Comparison of ENCODE assay signal across 8 mouse cellular contexts in the genomic region with DNA sequence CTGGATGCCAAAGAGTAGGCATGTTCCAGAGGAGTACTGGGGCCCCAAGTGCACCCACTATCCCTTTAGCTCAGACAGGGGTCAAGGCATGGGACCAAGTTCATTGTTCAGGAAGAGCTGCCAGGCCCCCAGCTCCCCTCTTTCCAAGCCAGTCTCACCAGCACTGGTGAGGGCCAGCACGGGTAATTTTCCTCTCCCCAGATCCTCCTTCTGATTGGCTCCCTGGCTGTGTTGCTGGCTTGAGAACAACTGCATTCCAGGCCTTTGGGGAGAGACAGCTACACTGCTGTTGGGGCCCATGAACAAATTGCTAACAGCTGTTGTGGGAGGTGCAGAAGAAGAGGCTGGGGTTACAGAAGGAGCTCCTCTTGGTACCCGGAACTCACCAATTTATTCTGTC. TPM values are rescaled to one million over a fixed set of nuclear protein-coding genes. Genes with fewer than 3 reads are reported as not detected.
DNase-seq lines count a peak whose midpoint lies in the region; ATAC-seq and TF ChIP-seq lines count a peak whose summit lies in the region.

No protein-coding gene starts in this region.

- H3K4me2 ChIP-seq in heart, embryonic 12.5 days = no peak overlapping the region

- no peaks in the 10 kb centered on the region for H3K9me3 ChIP-seq in heart, embryonic 12.5 days (replicated peaks)

- no peaks in the 10 kb centered on the region for H3K36me3 ChIP-seq in heart, embryonic 12.5 days
- no peaks in the 10 kb centered on the region for H3K36me3 ChIP-seq in small intestine, adult 2 months (ENCODE audit: control insufficient read depth, insufficient read depth, low read length)

- no peak for TF ChIP-seq POLR2A in cortical plate, adult 2 months (IDR thresholded peaks at IDR 0.05; ENCODE audit: extremely low read depth, insufficient read depth, low read length)
- TF ChIP-seq POLR2A in small intestine, adult 2 months (IDR thresholded peaks at IDR 0.05; ENCODE audit: low read depth, low read length) = no peak

- peak overlapping the region; percentile 55; the same call in 1 of the 2 replicates for H3K27ac ChIP-seq in cortical plate, adult 2 months (ENCODE audit: insufficient read depth, low read length)
- H3K27ac ChIP-seq in heart, embryonic 12.5 days (ENCODE audit: poor library complexity, severe bottlenecking) = peak overlapping the region; percentile 68
- H3K27ac ChIP-seq in small intestine, adult 2 months (ENCODE audit: insufficient read depth, low read depth, low read length) = peak overlapping the region; percentile 75

- H3K4me3 ChIP-seq in cortical plate, adult 2 months (ENCODE audit: insufficient read depth, low read length) = no peak overlapping the region
- no peak overlapping the region for H3K4me3 ChIP-seq in heart, embryonic 12.5 days
- no peak overlapping the region for H3K4me3 ChIP-seq in small intestine, adult 2 months (ENCODE audit: low read depth, low read length)

- TF ChIP-seq CTCF in cortical plate, adult 2 months (IDR thresholded peaks at IDR 0.05; ENCODE audit: extremely low read depth, insufficient read depth, low read length) = no peak
- no peak for TF ChIP-seq CTCF in small intestine, adult 2 months (IDR thresholded peaks at IDR 0.05; ENCODE audit: extremely low read depth, insufficient read length, insufficient replicate concordance, low read depth, low read length)

- no peak overlapping the region for H3K9ac ChIP-seq in heart, embryonic 12.5 days

- peaks cover 8% of the 10 kb centered on the region for H3K4me1 ChIP-seq in cortical plate, adult 2 months (ENCODE audit: control insufficient read depth, insufficient read depth, low read length)
- H3K4me1 ChIP-seq in heart, embryonic 12.5 days (replicated peaks) = peaks cover 74% of the 10 kb centered on the region
- peaks cover 35% of the 10 kb centered on the region; the same call in 1 of the 2 replicates for H3K4me1 ChIP-seq in small intestine, adult 2 months (ENCODE audit: control insufficient read depth, insufficient read depth, insufficient read length, low read length)

- 22% methylated on average over 2 of the region's 2 CpGs for WGBS in heart, embryonic 12.5 days
- 21% methylated on average over 2 of the region's 2 CpGs for WGBS in small intestine, adult 2 months

- no peaks in the 10 kb centered on the region for H3K27me3 ChIP-seq in heart, embryonic 12.5 days (replicated peaks)
- H3K27me3 ChIP-seq in small intestine, adult 2 months (ENCODE audit: control insufficient read depth, insufficient read depth, low read length) = no peaks in the 10 kb centered on the region

- ATAC-seq in heart, embryonic 12.5 days (ENCODE audit: insufficient number of reproducible peaks, low FRiP score) = no peak
- ATAC-seq in CD4-positive, CD25-positive, alpha-beta regulatory T cell, adult 4 months = no peak

- peak; percentile 65 for DNase-seq in kidney, adult 11 months
- no peak for DNase-seq in kidney, adult 18-20 months
- DNase-seq in kidney, postnatal 36 days = peak; percentile 34 to 54
- DNase-seq in thymus, postnatal 14 days = no peak

RNA-seq across cellular contexts. Expression of gene Gsn, which starts 17.4 kb away (rescaled TPM):
- polyA plus RNA-seq in cortical plate, adult 2 months (2012; rRNA removed) = 96.0 and 134 TPM in 2 replicates
- polyA plus RNA-seq in heart, embryonic 12.5 days (2016; fragmentation: Nextera tagmentation; extraction: Ambion mirVana) = 186 and 190 TPM in 2 replicates
- polyA plus RNA-seq in small intestine, adult 2 months (2012; rRNA removed) = 198 and 205 TPM in 2 replicates
- polyA plus RNA-seq in CD4-positive, CD25-positive, alpha-beta regulatory T cell, adult 4 months (2017; shearing (Covaris generic)) = 10 to 100 TPM; 27.3 to 33.1 TPM

Comparison
In these comparisons a context has a peak if more than half of its experiments do, and no peak if none do; other contexts are left out.
1. DNase-seq: peak in kidney, adult 11 months (single experiment) and kidney, postnatal 36 days (2 of 2); none in kidney, adult 18-20 months (single experiment) and thymus, postnatal 14 days (single experiment).
2. Peak in every context shown above with its lines, with median percentiles within 50 percentile points of each other: H3K27ac ChIP-seq.